Mouse (Mus musculus) testis, adult 2 months (tissue): ENCODE measurements around the gene Scn2b.

ENCODE experiments used
- CTCF ChIP-seq: fragments of 200-500 bp; IDR thresholded peaks from 2 replicates; pipeline ENCODE4 v1.5.1; 2012; ENCODE audit warnings: low read depth, mild to moderate bottlenecking, inconsistent platforms, low read length, moderate library complexity; ENCODE audit not compliant: control insufficient read depth, insufficient read depth, insufficient replicate concordance
- POLR2A ChIP-seq: fragments of 200-500 bp; IDR thresholded peaks from 2 replicates; pipeline ENCODE4 v1.6.1; 2012; ENCODE audit warnings: low read depth, mild to moderate bottlenecking, inconsistent platforms, low read length, moderate library complexity; ENCODE audit not compliant: control insufficient read depth

- TF ChIP-seq POLR2A (no peak), CTCF (no peak)
Observed at GRCm38 (mm10) chr9:45121001-45121400, 3.4 kb downstream of the Scn2b start.
